Mouse (Mus musculus) stomach, embryonic 15.5 days (tissue): ENCODE results near the gene Lmna. TPM values are rescaled to one million over a fixed set of nuclear protein-coding genes. Genes with fewer than 3 reads are reported as not detected.

Experiments
- microRNA counts: library from miRNA; unstranded; fragments of <30 nt; microRNA quantifications from one replicate; lab custom pipeline; 2016
- microRNA-seq: library from miRNA; unstranded; fragments of <30 nt; microRNA quantifications from one replicate; pipeline ENCODE4, GENCODE M21; 2016
- polyA plus RNA-seq: library from polyadenylated mRNA; unstranded; fragments of >200 nt; fragmentation: Nextera tagmentation; extraction: Ambion mirVana; gene quantifications from 2 replicates; pipeline ENCODE4 v1.2.1, GENCODE M21; 2015

The Lmna gene
- polyA plus RNA-seq, 1 experiment from 2014 or later = 214 TPM

MicroRNAs within 50 kb of the gene (microRNA counts, 519-probe panel; counts per million panel counts)
- microRNA mmu-miR-1905 (lab: Ali Mortazavi, UCI) = not detected

Small RNA genes within 50 kb of the gene (microRNA-seq; reads per million reads assigned to microRNA genes)
- not detected for gene Mir1905
- not detected for gene Mir7011

Other genes starting within 250 kb of the Lmna start
- 0.35 and 1.4 TPM in 2 replicates for gene Gm38392, start 222.7 kb downstream of the Lmna start, polyA plus RNA-seq
- 13.4 and 14.0 TPM in 2 replicates for gene Tsacc, start 213.0 kb downstream of the Lmna start, polyA plus RNA-seq
- 451 and 489 TPM in 2 replicates for gene Cct3, start 212.8 kb downstream of the Lmna start, polyA plus RNA-seq
- 182 and 197 TPM in 2 replicates for gene Glmp, start 184.9 kb downstream of the Lmna start, polyA plus RNA-seq
- gene Tmem79, start 173.8 kb downstream of the Lmna start, polyA plus RNA-seq = 21.6 and 30.6 TPM in 2 replicates
- 48.5 and 51.1 TPM in 2 replicates for gene Smg5, start 173.7 kb downstream of the Lmna start, polyA plus RNA-seq
- gene Paqr6, start 145.4 kb downstream of the Lmna start, polyA plus RNA-seq = 9.9 and 13.3 TPM in 2 replicates
- 1.8 and 4.1 TPM in 2 replicates for gene Bglap3, start 137.2 kb downstream of the Lmna start, polyA plus RNA-seq
- gene Bglap2, start 131.3 kb downstream of the Lmna start, polyA plus RNA-seq = 0.35 and 1.6 TPM in 2 replicates
- gene Bglap, start 125.5 kb downstream of the Lmna start, polyA plus RNA-seq = 0.58 TPM in 1 of 2 replicates, not detected in the other
- gene Pmf1, start 99.6 kb downstream of the Lmna start, polyA plus RNA-seq = 115 and 118 TPM in 2 replicates
- gene Slc25a44, start 84.8 kb downstream of the Lmna start, polyA plus RNA-seq = 15.7 and 16.0 TPM in 2 replicates
- 22.3 and 25.1 TPM in 2 replicates for gene Sema4a, start 48.8 kb downstream of the Lmna start, polyA plus RNA-seq
- 11.9 and 12.1 TPM in 2 replicates for gene Mex3a, start 22.4 kb upstream of the Lmna start, polyA plus RNA-seq
- gene Rab25, start 38.3 kb upstream of the Lmna start, polyA plus RNA-seq = 86.9 and 90.6 TPM in 2 replicates
- 193 and 198 TPM in 2 replicates for gene Lamtor2, start 43.1 kb upstream of the Lmna start, polyA plus RNA-seq
- 40.2 and 40.9 TPM in 2 replicates for gene Ubqln4, start 43.8 kb upstream of the Lmna start, polyA plus RNA-seq
- 339 and 359 TPM in 2 replicates for gene Ssr2, start 65.9 kb upstream of the Lmna start, polyA plus RNA-seq
- gene Arhgef2, start 96.0 kb upstream of the Lmna start, polyA plus RNA-seq = 77.1 and 78.7 TPM in 2 replicates
- gene Rxfp4, start 143.2 kb upstream of the Lmna start, polyA plus RNA-seq = not detected in 2 replicates
- 81.0 and 86.9 TPM in 2 replicates for gene Khdc4, start 175.8 kb upstream of the Lmna start, polyA plus RNA-seq
- 52.3 and 56.4 TPM in 2 replicates for gene Rit1, start 206.9 kb upstream of the Lmna start, polyA plus RNA-seq